Mouse (Mus musculus): ENCODE results near the gene Tmed3.

Gene Tmed3

DNA sequence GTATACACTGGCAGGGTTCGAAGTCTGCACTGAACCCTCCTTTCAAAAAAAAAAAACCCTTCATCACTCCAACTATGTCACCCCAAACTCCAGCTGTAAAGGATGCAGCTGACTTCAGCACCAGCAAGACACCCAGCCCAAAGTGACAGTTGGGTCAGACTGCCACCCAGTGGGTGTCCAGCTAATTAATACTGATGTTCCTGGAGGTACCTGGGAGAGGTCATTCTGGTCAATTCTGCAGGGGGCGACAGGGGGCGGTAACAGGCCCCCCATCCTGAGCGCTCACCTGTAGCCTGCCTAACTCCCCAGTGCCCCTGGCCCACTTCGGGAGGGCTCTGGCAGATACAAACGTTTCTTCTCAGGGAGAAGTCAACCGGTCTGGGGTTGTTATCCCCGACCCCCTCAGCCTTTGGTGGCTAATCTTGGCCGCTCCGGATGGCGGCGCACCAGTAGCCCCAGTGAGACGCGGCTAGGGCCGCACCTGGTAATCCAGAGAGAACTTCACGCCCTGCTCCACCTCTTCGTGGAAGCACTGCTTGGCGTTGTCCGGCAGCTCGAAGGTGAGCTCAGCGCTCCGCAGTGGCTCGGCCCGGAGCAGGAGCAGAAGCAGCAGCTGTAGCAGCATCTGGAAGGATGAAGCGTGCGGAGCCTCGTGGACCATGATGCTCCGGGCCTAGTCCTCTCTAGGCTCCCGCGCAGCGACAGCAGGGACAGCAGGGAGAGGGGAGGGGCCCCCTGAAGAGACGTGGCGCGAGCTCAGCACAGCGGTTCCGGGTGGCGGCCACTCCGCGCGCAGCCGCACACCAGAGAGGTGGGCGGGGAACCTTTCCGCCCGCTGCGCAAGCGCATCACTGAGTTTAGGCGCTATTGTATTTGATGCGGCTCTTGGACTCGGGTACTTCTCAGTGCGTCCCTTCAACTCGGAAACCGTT lies at the start of gene Tmed3:
Gene Tmed3, minus strand, starts transcription at position 804 of the 932 bp plus-strand sequence.
- peak; percentile 88 for DNase-seq (ENCODE audit: low spot score)

DNA sequence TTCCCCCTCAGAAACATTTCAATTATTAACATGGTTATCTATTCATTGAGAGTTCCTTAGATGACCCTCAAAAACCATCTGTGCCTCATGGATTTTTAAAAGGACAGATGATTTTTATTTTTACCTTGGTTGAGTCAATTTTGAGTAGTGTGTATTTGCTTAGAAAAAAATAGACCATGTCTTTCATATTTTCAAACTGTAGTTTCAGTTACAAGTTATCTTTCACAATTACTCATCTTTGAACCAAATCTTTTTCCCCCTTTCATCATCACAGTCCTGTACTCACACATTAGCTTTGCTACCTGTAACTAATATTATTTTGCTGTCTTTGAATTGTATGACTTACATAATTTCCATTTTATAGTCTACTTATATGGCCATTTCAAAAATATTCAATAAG lies 35.2 kb upstream of the Tmed3 start:
- no peak for DNase-seq (ENCODE audit: low spot score)

DNA sequence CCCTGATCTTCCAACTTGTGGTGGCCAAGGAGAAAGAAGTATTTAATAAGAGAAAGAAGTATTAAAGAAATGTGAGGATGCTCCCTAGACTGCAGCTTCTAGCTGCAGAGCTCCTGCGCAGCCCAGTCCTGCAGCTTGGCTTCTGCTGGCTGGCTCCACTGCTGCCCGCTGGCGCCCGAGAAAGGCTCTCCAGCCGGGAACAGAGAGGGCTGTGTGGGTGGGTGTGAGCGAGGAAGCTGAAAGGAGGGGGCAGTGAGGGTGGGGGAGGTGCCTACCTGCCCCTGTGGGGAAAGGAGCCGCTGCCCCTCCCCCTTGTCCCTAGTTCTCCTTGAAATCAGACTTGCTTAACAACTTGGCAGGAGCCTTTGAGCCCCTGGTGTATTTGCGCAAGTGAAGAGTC lies 33.4 kb upstream of the Tmed3 start, which contains the start of gene Ankrd34c:
Gene Ankrd34c, minus strand, starts transcription at position 181 of the 400 bp plus-strand sequence.
- no peak for DNase-seq (ENCODE audit: low spot score)

DNA sequence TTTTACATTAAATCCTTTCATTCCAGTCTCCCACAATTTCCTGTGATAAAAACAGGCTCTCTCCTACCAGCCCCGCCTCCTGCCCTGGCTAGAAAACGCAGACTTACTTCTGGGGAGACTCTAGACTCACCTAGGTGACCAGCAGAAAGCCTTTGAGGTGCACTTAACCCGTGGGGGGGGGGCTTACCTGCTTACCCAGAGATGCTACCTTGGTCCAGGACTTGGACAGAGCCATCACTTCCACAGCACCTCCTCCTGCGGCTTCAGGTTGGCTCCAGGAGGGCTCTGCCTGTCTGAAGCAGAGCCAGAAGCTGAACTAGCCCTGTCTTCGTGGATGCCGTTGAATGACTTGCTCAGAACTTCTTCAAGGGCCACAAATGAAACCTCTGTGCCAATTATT lies 33.0 kb upstream of the Tmed3 start:
- DNase-seq (ENCODE audit: low spot score) = no peak

GRCm38 (mm10) chr9:89736932-89737705 lies 32.3 kb upstream of the Tmed3 start:
- peak; percentile 34 for DNase-seq (ENCODE audit: low spot score)

DNA sequence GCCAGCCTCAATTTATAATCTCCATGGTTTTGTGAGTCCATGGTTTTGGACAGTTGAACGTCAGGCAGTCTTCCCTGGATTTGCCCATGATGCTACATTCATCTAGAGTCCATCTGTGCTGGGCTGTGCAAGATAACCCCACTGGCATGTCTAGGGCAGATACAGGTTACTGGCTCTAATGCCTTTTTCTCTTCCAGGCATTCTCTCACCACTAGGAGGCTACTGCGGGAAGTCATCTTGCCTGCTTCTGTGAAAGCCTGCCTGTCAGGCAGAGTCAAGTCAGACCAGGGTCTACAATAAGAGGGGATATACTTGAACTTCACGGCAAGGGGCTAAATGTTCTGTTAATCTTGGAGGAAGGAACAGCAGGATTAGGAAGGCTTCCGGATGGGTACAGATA lies 2.0 kb upstream of the Tmed3 start:
- no peak for DNase-seq (ENCODE audit: low spot score)

GRCm38 (mm10) chr9:89705197-89705533 lies 297 bp upstream of the Tmed3 start:
- no peak for DNase-seq (ENCODE audit: low spot score)

- no peak for DNase-seq (ENCODE audit: low spot score)
Observed at GRCm38 (mm10) chr9:89700910-89701457, 3.9 kb downstream of the Tmed3 start.

DNA sequence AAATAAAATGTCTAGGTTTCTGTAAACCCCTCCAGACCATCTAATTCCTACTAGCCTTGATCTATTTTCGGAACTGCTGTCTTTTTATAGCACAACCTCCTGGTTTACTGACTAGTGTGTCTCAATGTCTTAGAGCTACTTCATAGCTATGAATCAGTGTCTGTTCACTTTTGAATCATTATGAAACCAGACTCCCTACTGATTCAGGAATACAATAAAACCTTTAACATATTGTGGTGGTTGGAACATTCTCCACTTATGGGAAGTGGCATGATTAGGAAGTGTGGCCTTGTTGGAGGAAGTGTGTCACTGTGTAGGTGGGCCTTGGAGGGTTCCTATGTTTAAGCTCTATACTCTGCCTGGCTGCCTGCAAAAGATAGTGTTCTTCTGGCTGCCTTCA lies 9.7 kb downstream of the Tmed3 start:
- no peak for DNase-seq (ENCODE audit: low spot score)

DNA sequence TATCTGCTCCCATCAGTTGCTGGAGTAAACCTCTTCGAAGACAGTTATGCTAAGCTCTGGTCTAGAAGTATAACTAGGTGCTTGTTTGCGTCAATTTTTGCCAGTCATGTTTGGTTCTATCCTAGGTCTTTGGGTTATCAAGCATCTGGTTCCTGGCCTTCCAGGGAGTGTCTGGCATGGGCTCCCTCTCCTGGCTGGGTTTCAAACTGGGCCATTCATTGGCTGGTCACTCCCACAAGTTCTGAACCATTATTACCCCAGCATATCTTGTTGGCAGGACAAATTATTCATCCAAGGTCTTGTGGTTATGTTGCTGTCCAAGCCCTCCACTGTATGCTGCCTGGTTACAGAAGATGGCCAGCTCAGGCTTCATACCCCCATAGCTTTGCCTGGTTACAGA lies 11.2 kb downstream of the Tmed3 start:
- DNase-seq (ENCODE audit: low spot score) = no peak

DNA sequence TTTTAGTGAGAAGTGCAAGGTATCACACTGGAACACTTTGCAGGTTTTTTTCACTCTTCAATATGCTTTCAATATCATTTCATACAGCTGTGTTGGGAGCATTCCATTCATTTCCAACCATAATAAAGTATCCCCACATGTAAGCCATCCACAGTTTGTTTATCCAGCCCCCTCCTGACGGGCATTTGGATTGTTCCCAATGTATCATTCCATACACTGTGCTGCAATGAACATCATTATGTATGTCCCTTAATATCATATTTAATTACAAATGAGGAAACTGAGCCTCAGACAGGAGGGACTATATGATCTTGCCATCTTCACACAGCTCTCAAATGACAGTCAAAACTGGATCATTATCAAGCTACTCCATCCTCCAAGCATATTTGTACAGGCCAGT lies 15.7 kb downstream of the Tmed3 start:
- no peak for DNase-seq (ENCODE audit: low spot score)

- no peak for DNase-seq (ENCODE audit: low spot score)
Observed at GRCm38 (mm10) chr9:89687503-89688226, 17.2 kb downstream of the Tmed3 start.

GRCm38 (mm10) chr9:89686262-89686661 lies 18.6 kb downstream of the Tmed3 start:
- no peak for DNase-seq (ENCODE audit: low spot score)

DNA sequence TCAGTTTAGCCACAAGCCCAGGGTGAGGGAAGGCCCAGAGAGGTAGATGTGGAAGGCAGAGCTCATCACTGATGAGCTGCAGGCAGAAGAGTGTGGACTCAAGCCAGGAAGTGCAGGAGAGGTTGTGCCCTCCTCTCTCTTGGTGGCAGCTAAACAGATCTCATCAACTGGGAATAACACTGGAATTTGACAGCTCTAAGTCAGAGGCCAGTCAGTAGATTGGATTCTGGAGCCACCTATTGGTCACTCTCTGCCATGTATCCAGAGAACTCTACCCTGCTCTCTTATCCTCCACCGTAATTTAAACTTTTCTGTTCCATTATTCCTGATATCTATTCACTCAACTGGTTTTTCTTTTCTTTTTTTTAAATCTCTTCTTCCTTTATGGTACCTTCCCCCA lies 25.9 kb downstream of the Tmed3 start:
- no peak for DNase-seq (ENCODE audit: low spot score)

DNA sequence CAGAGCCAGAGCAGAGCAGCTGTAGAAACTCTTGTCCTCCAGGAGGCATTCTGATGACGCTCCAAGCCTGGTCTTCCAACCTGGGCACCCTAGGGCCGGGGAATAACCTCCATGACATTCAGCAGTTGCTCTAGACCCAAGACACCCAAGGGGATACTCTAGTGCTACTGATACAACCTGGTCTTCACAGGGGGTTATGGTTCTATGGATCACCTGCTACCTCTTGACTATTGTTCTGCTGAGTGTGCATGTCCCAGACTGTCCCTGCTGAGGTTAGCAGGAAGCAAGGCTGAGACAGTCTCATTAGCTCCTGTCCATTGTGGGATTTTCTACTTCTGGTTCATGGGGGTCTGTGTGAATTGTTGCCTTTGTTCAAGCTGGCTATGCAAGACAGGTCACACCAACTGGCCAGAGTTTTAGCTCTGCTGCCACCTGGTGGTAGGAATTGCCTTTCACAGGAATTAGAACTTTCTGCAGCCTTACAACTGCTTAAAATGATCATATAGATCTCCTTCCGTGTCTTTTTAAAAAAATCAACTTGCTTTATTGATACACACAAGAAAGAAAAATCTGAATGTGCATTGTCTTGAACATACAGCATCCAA lies 30.8 kb downstream of the Tmed3 start:
- DNase-seq (ENCODE audit: low spot score) = peak; percentile 60

DNA sequence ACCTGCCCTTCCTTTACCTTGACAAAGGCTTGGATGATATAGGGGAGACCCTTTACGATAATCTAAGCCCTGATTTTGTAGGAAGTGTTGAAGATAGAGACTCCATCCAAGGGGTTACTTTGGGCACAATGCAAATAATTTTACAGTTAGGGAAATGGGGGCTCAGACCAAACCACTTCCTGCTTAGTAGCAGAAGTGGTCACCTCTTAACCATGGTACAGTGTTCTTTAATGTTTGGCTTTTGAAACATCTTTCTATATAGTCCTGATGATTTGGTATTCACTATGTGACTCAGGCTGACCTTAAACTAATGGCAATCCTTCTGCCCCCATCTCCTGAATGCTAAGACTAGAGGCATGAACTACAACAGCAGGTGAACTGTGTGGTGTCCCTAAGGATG lies 31.5 kb downstream of the Tmed3 start:
- DNase-seq (ENCODE audit: low spot score) = no peak

DNA sequence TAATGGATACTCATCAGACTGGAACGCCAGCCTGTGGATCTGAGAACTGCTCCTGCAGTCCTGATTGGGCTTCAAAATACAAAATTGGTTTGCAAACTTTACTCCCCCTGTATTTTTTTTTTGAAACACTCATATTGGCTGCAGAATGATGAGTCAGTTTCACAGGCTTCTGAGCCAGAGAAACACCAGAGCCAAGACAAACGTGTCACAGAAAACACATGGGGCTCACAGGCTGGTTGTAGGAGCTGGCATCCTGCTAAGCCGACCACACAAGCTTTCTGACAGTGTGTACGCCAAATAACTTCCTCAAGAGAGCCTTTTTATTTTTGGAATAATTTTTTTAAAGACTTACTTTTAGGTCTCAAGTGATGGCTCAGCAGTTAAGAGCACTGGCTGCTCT lies 35.0 kb downstream of the Tmed3 start:
- no peak for DNase-seq (ENCODE audit: low spot score)

DNA sequence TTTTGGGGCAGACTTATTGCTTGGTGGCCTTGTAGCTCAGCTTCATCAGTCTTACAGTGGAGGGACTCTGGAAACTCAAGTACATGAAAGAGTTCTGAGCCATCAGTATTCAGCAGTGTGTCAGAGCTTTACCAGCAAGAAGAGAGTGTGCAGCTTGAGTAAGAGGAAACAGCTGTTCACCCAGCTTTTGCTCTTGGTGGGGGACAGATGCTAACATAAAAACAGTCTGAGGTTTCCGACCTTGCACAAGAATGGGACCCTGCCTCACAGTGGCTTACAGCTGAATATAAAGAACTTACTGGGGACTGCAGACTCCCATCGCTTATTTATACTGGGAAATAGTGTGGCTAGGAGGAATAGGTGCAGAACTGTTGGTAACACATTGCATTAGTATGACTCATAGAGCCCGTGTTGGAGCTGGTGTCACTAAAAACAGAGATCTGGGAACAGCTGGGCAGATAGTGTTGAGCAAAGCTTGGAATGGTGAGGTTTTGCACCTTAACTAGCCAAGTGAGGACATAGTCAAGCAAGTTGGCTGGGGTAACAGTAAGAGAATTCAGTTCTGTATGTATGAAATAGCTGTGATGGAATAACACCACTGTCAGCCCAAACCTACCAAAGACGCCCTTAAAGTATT lies 37.4 kb downstream of the Tmed3 start:
- DNase-seq (ENCODE audit: low spot score) = no peak

DNA sequence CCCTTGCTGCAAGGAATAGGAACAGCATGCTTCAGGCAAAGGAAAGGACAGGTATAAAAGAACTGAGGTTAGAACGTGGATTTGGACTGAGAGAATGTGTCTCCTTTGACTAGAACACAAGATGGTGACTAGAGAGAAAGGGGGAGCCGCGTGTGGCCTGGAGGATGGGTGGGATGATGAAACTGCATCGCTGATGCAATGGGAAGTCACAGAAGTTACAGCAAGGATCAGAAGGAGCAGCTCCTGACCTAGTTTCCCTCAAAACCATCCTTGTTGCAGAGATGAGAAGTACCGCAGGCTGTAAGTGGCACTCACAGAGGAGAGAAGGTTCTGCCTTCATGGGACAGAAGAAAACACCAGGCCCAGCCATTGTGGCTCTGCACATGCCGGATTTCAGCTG lies 54.0 kb downstream of the Tmed3 start:
- no peak for DNase-seq (ENCODE audit: low spot score)
